Mouse (Mus musculus): Measurements from ENCODE around the gene Bms1.

- TF ChIP-seq CTCF (IDR thresholded peaks at IDR 0.05; ENCODE audit: low read depth, low read length) (no peak), POLR2A (IDR thresholded peaks at IDR 0.05; ENCODE audit: insufficient read depth, low read length) (no peak)
Observed at GRCm38 (mm10) chr6:118347291-118347690, 72.0 kb downstream of the Bms1 start.

All from ES-Bruce4 (cell line).